Mouse (Mus musculus) megakaryocyte-erythroid progenitor cell, adult 5-6 weeks (primary cell): ENCODE measurements at regions not wholly inside any gene's neighbourhood (a gene's known extent, or its start where the extent isn't known, plus 50 kb on each side); places are given as distances from the start of the nearest gene placed in this dataset.
A peak's percentile ranks its signal among the peaks of the same experiment; 100 is the strongest.

Source experiments
- ATAC-seq: replicated peaks from 2 replicates; pipeline ENCODE4 v1.8.0; 2016; ENCODE audit warnings: mild to moderate bottlenecking, inconsistent platforms; ENCODE audit not compliant: severe bottlenecking, poor library complexity, low FRiP score, low TSS enrichment

DNA sequence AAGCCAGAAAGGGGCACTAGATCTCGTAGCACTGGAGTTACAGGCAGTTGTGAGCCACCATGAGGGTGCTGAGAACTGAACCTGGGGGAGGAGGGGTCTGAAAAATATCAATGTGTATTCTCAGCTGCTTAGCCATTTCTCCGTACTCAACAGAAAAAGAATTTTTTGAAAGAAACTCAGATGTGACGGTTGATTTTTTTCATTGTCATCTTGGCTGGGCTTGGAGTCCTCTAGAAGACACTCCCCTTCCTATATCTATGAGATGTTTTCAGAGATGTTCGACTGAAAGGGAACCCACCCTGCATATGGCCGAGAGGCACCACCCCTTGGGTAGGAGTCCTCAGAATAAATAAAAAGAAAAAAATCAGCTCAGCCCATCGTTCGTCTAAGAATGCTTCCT lies 110.1 kb downstream of the Tomm20 start:
- ATAC-seq = no peak

DNA sequence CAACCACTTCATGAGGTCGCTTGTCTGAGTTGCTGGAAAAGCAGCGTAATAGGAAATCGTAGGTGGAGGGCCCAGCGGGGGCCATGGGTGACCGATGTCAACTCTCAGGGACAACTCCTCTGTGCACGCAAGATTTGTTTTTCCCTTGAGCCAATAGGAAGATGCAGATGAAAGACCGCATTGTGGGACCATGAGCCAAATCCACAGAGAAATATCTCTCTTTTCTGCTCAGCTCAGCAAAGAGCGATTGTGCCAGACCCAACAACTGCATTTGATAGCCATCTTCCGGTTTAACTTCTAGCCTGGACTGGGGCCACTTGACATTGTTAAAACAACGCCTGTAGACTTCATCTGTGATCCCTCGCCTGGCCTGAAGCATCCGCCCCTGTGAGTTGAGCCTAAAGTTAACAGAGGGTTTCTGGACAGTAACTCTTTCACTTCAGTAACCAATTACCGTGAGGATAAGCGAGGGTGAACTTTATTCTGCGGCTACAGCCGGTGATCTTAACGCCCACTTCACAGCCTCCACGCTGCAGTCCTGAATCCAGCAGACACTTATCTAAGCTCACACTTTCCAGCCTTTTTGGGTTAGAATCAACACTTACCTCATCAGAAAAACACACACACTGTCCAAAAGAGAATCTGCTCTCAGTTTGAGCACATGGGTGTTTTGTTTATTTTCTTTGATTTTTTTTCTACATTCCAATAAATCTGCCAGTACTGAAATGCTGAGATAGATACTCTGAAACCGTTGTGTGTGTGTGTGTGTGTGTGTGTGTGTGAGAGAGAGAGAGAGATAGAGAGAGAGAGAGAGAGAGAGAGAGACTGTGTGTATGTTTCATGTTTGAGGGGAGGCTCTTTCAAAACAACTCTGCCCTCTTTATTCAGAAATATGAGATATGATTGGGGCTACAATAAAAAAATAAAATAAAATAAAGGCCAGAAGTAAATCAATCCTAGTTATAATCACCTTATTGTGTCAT lies 111.9 kb downstream of the Tomm20 start:
- ATAC-seq = peak; percentile 65

DNA sequence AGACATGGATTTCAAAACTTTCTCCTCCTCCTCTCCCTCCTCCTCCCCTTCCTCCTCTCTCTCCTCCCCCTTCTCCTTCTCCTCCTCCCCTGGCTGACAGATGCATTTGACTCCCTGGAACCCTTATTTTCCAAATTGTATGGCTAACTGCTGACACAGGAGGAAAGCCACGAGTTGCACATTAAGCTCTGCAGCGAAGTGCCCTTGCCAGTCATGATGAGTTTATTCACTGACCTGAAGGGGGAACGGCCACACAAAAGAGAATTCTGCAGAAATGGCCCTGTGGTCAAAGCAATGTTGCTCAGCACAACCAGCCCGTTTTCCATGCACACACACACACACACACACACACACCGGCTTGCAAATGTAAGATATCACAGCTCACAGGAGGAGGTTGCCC lies 112.6 kb downstream of the Tomm20 start:
- peak; percentile 35; the same call in 1 of the 2 replicates for ATAC-seq

DNA sequence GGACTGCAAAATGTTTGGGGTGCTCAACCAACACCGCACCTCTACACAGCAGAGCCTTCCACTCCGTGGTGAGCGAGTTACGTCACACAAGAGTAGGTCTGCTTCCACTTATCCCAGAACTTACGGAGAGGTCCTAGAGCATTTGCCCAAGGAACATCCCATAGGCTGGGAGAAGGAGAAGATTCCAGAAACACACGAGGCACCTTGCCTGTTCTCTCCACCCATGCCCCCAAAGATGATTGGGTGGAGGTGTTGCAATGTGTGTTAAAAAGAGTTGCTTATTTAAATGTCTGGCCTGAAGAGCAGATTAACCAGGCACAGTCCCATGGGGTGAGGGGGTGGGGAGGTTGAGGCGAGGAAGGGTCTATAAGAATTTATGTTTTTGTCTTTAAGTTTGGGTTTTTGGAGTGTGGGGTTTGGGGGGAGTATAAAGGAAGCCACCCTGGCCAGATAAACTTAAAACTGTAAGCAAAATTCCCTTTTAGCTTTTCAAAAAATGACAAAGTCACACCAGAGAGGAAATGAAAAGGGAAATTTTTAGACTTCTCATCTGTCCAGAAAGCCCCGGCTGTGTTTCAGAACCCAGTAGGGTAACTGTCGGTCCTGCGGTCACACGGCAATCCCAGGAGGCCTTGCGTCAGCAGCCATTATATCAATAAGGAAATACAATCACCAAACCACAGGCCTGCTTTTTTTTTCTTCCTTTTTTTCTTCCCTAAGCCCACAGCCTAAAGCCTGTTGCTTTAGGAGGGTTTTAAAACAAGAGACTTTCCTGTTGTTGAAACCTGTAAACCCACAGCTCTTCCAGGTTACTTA lies 113.3 kb downstream of the Tomm20 start:
- peak; percentile 21; the same call in 1 of the 2 replicates for ATAC-seq

DNA sequence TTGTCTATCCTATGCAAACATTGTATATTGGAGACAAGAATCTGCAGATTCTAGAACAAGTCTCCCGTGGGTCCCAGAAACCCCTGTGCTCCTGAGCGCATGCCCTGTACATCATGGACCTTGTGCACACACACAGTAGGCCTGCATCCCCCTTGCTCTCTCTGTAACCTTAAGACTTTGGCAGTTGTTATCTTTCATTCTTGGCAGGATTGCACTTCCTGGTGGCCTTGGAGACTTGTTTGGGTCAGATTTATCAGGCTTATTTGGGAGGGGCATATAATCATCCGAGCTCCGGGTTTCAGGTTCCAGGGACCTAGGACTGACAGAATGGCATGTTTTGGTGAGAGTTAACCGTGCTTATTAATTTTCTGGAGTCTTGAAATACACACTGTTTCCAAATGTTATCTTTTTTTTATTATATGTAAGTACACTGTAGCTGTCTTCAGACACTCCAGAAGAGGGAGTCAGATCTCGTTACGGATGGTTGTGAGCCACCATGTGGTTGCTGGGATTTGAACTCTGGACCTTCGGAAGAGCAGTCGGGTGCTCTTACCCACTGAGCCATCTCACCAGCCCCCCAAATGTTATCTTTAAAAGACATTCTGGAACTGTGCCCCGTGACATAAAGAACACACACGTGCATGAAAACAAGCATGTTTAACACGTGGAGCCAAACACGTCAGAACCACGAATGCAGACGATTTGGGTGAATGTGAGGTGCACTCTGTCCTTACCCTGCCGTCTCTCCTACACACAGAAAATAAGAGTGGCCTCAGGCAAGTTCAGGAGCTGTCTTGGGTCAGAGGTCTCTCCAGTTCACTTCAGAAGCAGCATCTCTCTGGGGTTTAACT lies 114.1 kb downstream of the Tomm20 start:
- ATAC-seq = no peak

DNA sequence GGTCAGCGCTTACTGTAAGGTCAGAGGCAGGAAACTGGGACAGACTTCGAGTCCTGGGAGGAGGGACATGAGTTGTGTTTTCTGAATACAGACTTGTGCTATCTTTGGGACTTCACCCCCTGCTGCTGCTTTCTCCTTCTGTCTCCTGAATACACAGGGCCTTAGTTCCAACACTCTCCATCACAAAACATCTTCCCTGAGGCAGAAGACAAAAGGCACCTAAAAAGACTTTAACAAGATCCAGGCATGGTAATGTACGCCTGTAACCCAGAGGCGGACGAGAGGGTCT lies 115.5 kb downstream of the Tomm20 start:
- ATAC-seq = no peak

DNA sequence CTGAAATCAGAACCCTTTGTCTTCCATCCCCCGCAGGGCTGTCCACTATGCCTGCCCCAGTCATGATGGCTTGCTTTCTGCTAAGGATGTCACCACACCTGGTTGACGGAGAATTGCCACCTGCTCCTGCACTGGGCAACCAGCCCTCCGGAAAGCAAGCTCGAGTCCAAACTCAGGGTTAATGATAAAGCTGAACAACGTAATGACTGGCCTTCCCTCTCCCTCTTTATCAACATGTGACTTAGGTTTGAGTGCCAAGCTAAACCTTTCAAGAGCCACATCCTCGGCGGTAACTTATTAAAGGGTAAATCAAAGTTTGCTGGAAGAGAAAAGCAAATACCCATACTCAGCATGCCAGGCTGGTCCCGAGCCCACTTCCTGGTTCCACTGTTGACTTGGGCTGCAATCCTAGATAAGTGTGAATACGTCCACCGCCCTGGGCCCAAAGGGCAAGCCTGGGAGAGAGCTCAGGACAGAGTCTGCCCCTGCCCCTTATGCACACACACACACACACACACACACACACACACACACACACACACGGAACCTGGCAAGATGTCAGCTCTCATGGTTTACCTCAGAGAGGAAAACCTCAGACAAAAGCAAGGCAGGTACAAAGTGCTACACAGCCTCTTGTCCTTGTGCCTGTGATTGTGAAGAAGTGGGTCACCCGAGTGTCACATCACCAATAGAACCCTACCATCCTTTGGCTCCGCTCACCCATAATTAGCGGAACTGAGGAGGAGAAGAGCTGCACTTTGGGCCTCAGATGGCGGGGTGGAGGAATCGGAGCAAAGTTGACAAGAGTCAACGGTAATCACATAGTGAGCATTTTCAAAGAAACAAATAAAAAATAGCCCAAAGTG lies 116.0 kb downstream of the Tomm20 start:
- no peak for ATAC-seq

DNA sequence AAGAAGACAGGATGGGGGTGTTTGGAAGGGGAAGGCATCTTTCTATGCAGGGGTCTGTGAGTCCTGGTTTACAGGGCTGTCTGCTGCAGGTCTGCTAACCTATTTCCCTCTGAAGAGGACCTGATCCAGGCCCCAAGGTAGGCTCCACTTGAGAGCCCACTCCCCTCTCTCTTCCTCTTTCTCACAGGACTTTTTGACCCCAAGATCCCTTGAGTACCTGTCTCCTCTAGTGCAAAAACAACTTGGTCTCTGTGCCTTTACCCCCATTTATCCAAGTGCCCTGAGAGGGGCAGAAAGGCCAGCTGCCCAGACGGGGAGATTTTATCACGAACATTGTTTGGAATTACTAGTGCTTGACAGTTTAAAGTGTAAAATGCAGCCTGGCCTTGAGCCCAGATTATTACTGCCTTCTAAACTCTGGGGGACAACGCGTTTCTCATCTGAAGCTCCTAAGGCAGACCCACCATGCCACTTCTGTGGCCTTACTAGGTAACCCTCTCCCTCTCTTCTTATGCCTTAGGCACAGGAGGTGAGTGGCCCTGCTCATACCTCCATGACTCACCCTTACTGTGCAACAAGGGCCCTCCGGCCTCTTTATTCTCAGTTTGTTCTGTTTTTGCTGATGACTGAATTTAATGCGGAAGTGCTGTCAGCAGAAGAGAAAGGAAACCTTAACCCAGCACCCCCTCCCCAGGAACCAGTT lies 117.8 kb downstream of the Tomm20 start:
- no peak for ATAC-seq

DNA sequence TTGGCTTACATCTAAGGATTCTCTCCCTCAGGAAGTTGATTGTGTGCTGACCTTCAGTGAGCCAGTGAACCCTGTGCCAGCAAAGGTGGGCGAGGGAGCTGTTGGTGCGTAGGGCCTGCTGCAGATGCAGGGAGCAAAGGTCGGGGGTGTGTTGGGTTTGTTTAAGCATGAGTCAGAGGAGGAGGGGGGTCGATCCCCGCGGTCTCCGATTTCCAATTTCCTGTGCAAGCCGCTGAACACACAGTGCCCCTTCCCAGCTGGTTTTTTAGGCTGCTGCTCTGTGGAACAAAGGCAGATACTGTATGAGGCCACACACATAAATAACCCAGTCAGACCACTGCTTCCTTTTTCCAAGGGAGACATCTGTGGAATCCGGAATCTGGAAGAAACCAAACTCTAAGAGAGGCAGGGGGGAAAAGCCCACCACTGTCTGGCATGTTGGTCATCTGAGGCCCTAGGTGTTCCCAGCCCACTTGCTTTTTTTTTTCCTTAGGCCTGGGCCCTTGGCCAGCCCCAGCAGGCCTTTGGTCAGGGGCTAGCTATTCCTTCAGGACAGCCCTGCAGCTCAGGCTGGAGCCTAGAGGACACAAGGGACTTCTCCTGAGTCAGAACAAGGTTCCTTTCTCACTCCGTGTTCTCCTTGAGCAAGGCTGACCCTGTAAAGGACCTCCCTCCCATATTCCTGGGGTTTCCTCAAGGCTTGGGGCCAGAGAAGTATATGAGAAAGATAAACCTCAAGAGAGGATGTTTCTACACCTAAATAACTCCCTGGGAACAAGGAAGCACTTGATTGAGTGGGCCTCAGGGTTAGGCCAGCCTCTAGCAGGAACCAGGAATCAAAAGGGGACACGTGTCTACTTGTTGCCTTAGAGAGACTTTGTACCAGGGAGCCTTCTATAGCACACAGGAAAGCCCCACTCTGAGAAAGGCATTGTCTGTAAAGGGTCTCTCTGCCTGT lies 119.0 kb downstream of the Tomm20 start:
- no peak for ATAC-seq

DNA sequence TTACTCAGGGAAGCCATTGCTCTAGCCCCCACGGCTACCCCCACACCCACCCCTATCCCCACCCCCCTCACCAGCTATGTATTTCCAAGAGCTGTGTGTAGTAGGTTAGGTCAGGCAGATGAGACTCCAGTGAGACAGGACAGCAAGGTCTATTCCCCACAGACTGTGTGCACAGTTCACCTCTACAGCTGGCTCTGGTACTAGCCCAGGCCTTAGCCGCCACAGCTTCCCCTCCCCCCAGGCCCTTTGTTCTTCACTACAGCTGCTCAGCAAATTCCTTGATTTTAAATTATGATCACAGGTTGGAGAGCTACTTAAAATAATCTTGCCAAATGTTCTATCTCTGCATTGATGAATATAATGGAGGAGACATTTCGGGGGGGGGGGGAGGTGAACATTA lies 119.8 kb downstream of the Tomm20 start:
- no peak for ATAC-seq

DNA sequence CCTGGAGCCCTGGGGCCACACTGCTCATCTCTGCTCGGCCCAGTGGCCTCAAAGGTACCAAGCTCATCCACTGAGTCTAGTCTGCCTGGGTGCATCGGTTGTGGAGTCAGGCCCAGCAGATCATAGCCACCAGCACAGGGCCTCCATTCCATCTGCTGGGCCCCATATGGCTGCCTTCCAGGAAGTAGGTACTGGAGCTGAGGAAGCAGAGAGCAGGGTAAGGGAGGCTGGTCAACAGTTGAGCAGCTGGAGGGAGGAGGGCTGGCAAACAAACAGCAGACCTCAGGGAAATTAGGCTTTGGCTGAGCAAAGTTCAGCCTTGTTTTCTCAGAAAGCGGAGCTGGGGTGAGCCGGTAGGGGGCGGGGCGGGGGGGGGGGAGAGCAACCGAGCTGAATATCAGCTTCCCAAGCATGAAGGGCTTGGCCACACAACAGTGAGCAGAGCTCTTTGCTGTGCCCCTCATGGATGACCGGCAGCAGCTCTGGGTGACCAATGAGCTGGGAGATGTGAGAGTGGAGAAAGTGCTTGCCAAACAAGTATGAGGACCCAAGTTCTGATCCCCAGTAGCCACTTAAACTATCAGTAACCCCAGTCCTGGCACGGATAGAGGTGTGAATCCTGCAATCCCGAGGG lies 121.0 kb downstream of the Tomm20 start:
- peak; percentile 50 for ATAC-seq

DNA sequence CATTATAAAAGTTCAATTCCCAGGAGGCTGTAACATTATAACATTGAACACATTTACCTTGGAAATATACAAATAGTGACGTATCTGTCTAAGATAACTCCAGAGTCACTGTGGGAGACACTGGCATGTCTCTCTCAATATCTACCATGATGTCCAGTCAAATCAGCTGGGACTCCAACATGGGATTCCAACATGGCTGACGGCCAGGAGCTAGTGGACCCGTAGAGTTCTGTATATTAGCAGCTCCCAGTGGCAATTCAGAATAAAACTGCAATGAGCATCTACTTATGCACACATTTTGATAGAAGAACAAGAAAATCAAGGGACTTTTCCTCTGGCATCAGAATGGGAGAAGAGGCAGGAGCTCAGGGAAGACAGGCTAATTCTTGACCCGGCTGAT lies 123.4 kb downstream of the Tomm20 start:
- ATAC-seq = no peak

DNA sequence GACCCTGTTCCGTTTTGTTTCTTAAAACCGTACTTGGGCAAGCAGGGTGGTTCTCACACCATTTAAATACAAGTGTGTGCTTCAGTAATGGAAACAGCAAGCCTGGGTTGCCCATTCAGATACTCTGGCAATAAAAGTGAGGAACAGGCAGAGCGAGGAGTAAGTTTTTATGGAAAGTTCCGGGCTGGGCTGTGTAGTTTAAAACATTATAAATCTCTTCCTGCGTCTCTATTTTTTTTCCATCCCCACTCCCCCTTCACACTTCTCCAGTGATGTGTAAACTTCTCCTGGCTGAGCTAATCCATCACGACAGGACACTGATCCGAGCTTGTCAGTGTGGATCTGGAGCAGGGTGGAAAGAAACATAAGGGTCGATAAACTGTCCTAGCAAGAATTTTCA lies 124.4 kb downstream of the Tomm20 start:
- no peak for ATAC-seq

DNA sequence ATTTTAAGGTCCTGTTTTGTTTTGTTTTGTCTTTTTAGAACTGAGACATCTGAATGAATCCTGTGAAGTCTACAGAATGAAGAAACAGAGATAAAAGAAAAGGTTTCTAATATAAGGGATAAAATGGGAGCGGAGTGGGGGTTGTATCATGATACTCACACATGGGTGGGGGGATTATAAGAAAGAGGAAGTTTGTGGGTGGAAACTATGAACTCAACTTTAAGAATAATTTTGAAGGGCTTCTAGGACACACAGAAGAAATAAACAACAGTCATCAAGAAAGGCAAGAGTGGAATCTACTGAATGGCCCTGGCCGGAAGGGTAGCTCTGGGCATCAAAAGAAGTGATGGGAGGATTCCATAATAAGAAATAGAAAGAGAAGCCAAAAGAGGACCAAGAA lies 125.1 kb downstream of the Tomm20 start:
- ATAC-seq = no peak

DNA sequence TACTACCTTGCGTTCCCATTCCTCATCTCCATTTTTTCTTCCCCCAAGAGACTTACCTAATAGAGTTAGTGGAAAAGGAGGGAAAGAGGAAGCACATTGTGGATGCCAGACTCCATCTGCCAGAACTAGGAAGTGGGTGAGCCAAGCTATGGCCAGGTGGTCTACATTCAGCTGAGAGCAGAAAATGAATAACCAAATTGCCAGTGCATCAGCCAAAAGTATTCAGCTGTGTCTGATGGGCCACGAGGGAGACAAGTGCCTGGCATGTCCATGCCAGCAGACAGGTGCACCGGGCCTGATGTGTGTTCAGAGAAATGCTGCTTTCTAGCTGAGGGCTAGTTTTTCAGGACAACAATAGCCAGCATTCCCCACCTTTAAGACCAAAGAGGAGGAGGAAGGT lies 126.4 kb downstream of the Tomm20 start:
- ATAC-seq = no peak

DNA sequence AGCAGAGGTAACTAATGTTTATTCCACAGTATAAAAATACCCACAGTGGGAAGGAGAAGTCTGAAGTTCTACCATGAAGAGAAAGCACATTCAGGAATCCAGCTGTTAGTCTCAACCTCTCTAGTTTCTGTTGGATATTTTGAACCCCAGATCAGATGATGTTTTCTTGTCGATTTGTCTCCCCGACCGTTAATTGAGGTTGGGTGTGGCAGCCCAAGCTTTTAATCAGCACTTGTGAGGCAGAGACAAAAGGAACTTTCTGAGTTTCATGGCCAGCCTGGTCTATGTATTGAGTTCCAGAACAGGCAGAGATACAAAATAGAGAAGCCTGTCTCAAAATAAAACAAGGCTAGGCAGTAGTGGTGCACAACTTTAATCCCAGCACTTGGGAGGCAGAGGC lies 129.5 kb downstream of the Tomm20 start:
- peak; percentile 68 for ATAC-seq

DNA sequence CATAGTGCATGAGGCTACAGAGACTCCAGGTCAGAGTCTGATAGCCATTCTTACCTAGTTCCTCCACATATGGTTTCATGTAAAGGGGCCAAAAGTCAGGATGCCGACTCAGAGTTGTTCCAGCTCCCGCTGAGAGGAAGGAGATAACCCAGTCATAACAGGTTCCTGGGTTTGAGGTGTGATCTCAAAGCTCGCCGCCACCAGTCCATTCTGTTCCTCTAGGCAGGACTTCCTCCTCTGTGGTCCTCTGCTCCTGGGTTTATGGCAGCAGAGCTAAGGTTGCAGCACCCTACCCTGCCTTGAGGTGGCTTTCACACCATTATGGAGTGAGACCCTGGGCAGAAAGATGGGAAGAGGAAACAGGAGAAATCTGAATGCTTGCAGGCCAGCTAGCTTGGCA lies 131.2 kb downstream of the Tomm20 start:
- no peak for ATAC-seq
